Mouse (Mus musculus) B cell, adult 62 days (primary cell): ENCODE measurements around the gene Nudt17. TPM values are rescaled to one million over a fixed set of nuclear protein-coding genes. Genes with fewer than 3 reads are reported as not detected.

Experiments
- total RNA-seq: library from RNA; stranded (reverse); gene quantifications from 4 replicates; pipeline ENCODE4 v1.2.4, GENCODE M21; 2023

Gene Nudt17
- total RNA-seq = 0.46 to 0.54 TPM (median 0.53 TPM) in 3 of 4 replicates, not detected in the other

GRCm38 (mm10) chr3:96707903-96708683 is at the start of gene Nudt17:
TSS of gene Nudt17 (minus strand) at chr3:96708562.

GRCm38 (mm10) chr3:96727343-96727827 is 19.0 kb upstream of the Nudt17 start, which contains the start of the genes Polr3c and Rnf115:
TSS of gene Polr3c (minus strand) at chr3:96727628.
TSS of gene Rnf115 (plus strand) at chr3:96727664.

GRCm38 (mm10) chr3:96696198-96696765 is 12.1 kb downstream of the Nudt17 start, which contains the start of gene Pias3:
TSS of gene Pias3 (plus strand) at chr3:96696384.

GRCm38 (mm10) chr3:96669727-96670468 is 38.5 kb downstream of the Nudt17 start, which contains the start of gene Ankrd35:
TSS of gene Ankrd35 (plus strand) at chr3:96670131.

Other genes starting within 250 kb of the Nudt17 start
- gene Hfe2, start 183.4 kb downstream of the Nudt17 start, total RNA-seq = not detected in 4 replicates
- 675 to 848 TPM (median 779 TPM) in 4 replicates for gene Txnip, start 150.6 kb downstream of the Nudt17 start, total RNA-seq
- not detected in 4 replicates for gene Gm16253, start 131.6 kb downstream of the Nudt17 start, total RNA-seq
- 26.1 to 38.5 TPM (median 30.1 TPM) in 4 replicates for gene Polr3gl, start 114.4 kb downstream of the Nudt17 start, total RNA-seq
- gene Ankrd34a, start 111.9 kb downstream of the Nudt17 start, total RNA-seq = not detected in 4 replicates
- gene Lix1l, start 107.4 kb downstream of the Nudt17 start, total RNA-seq = 0.27 to 0.91 TPM (median 0.36 TPM) in 4 replicates
- gene Rbm8a, start 78.6 kb downstream of the Nudt17 start, total RNA-seq = 76.7 to 110 TPM (median 95.7 TPM) in 4 replicates
- gene Pex11b, start 73.2 kb downstream of the Nudt17 start, total RNA-seq = 19.4 to 26.2 TPM (median 23.9 TPM) in 4 replicates
- 0.16 TPM in 1 of 4 replicates, not detected in the others for gene Gm42957, start 73.1 kb downstream of the Nudt17 start, total RNA-seq
- 1.9 to 3.3 TPM (median 2.8 TPM) in 4 replicates for gene Itga10, start 63.0 kb downstream of the Nudt17 start, total RNA-seq
- 0.91 TPM in 1 of 4 replicates, not detected in the others for gene Ankrd35, start 38.4 kb downstream of the Nudt17 start, total RNA-seq
- gene Pias3, start 12.2 kb downstream of the Nudt17 start, total RNA-seq = 36.6 to 48.0 TPM (median 39.6 TPM) in 4 replicates
- gene Polr3c, start 19.1 kb upstream of the Nudt17 start, total RNA-seq = 47.6 to 55.2 TPM (median 53.7 TPM) in 4 replicates
- 49.3 to 55.1 TPM (median 52.3 TPM) in 4 replicates for gene Rnf115, start 19.1 kb upstream of the Nudt17 start, total RNA-seq
- 0.23 TPM in 1 of 4 replicates, not detected in the others for gene Pdzk1, start 120.7 kb upstream of the Nudt17 start, total RNA-seq
- gene Cd160, start 120.8 kb upstream of the Nudt17 start, total RNA-seq = 0.85 to 2.0 TPM (median 0.95 TPM) in 4 replicates
- gene Gja5, start 196.1 kb upstream of the Nudt17 start, total RNA-seq = not detected in 4 replicates
- 14.5 to 18.9 TPM (median 17.4 TPM) in 4 replicates for gene Gpr89, start 196.8 kb upstream of the Nudt17 start, total RNA-seq
- gene Gja8, start 217.5 kb upstream of the Nudt17 start, total RNA-seq = not detected in 4 replicates